Mouse (Mus musculus) E14TG2a.4 (cell line): ENCODE measurements around the gene Kmt2c.

ENCODE experiments used
- H3K27me3 ChIP-seq: 2 replicates; pipeline ENCODE4 v1.6.1; 2014; ENCODE audit warnings: low read length, control low read depth; ENCODE audit not compliant: insufficient read depth
- H3K36me3 ChIP-seq: 2 replicates; pipeline ENCODE4 v1.6.1; 2014; ENCODE audit warnings: low read length, control low read depth; ENCODE audit not compliant: insufficient read depth
- H3K4me1 ChIP-seq: replicated peaks from 2 replicates; pipeline ENCODE4 v1.6.1; 2014; ENCODE audit warnings: low read depth, low read length, control low read depth
- H3K4me3 ChIP-seq: replicated peaks from 2 replicates; pipeline ENCODE4 v1.5.1; 2014; ENCODE audit warnings: mild to moderate bottlenecking, low read length
- H3K9me3 ChIP-seq: 2 replicates; pipeline ENCODE4 v1.6.1; 2014; ENCODE audit warnings: low read length, control low read depth
- CTCF ChIP-seq: conservative IDR thresholded peaks from 2 replicates; pipeline ENCODE4 v1.5.1; 2014; ENCODE audit warnings: low read length
- NANOG ChIP-seq: IDR thresholded peaks from 2 replicates; pipeline ENCODE4 v1.6.1; 2014; ENCODE audit warnings: borderline replicate concordance, low read length, mixed read lengths
- POU5F1 ChIP-seq: IDR thresholded peaks from 2 replicates; pipeline ENCODE4 v1.6.1; 2014; ENCODE audit warnings: low read length, borderline replicate concordance

Gene Kmt2c

GRCm38 (mm10) chr5:25499423-25500398 lies 1.1 kb upstream of the Kmt2c start:
- Histone ChIP-seq H3K36me3 (no peaks in the 10 kb centered on the region), H3K9me3 (no peaks in the 10 kb centered on the region), H3K4me3 (peak overlapping the region; percentile 99), H3K4me1 (peaks cover 31% of the 10 kb centered on the region), H3K27me3 (peaks cover 9% of the 10 kb centered on the region)
- TF ChIP-seq CTCF, result no peak
- no peak for TF ChIP-seq NANOG
- TF ChIP-seq POU5F1, result no peak

- TF ChIP-seq POU5F1 (no peak), CTCF (no peak), NANOG (no peak)
- Histone ChIP-seq H3K36me3 (no peaks in the 10 kb centered on the region), H3K27me3 (peaks cover 9% of the 10 kb centered on the region), H3K9me3 (no peaks in the 10 kb centered on the region), H3K4me3 (peak overlapping the region; percentile 99), H3K4me1 (peaks cover 32% of the 10 kb centered on the region)
These were observed 339 bp upstream of the Kmt2c start for GRCm38 (mm10) chr5:25498821-25499422.

GRCm38 (mm10) chr5:25497720-25498345 lies 750 bp downstream of the Kmt2c start:
- no peaks in the 10 kb centered on the region for H3K9me3 ChIP-seq
- H3K36me3 ChIP-seq, result no peaks in the 10 kb centered on the region
- peaks cover 9% of the 10 kb centered on the region for H3K27me3 ChIP-seq
- no peak for TF ChIP-seq CTCF
- no peak for TF ChIP-seq POU5F1
- TF ChIP-seq NANOG, result peak; percentile 72; the same call in 1 of the 2 replicates
- H3K4me1 ChIP-seq, result peaks cover 32% of the 10 kb centered on the region
- peak overlapping the region; percentile 99 for H3K4me3 ChIP-seq

- TF ChIP-seq CTCF (no peak), POU5F1 (no peak), NANOG (no peak; the same call in 1 of the 2 replicates)
- Histone ChIP-seq H3K27me3 (peaks cover 9% of the 10 kb centered on the region), H3K4me3 (peak overlapping the region; percentile 99), H3K4me1 (peaks cover 32% of the 10 kb centered on the region), H3K9me3 (no peaks in the 10 kb centered on the region), H3K36me3 (no peaks in the 10 kb centered on the region)
These were observed 1.2 kb downstream of the Kmt2c start for GRCm38 (mm10) chr5:25497369-25497719.

DNA sequence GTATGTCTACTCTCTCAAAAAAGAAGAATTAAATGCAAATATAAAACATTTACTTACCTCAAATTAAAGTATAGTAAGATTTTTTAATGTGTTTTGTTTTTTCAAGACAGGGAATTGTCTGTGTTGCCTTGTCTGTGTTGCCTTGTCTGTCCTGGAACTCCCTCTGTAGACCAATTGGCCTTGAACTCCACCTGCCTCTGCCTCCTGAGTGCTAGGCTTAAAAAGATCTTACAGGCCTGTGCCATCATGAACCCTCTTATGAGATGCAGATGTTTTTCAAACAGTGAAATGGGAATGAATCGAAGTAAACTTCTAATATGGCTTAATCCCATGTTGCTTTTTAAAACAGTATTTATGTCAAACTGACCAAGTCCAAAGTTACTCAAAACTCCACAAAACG lies 1.9 kb downstream of the Kmt2c start:
- H3K36me3 ChIP-seq, result no peaks in the 10 kb centered on the region
- H3K9me3 ChIP-seq, result no peaks in the 10 kb centered on the region
- peaks cover 32% of the 10 kb centered on the region for H3K4me1 ChIP-seq
- H3K27me3 ChIP-seq, result peaks cover 9% of the 10 kb centered on the region
- peak overlapping the region; percentile 99 for H3K4me3 ChIP-seq
- no peak for TF ChIP-seq CTCF
- no peak for TF ChIP-seq NANOG
- no peak for TF ChIP-seq POU5F1

GRCm38 (mm10) chr5:25478863-25479262 lies 19.7 kb downstream of the Kmt2c start:
- Histone ChIP-seq H3K4me1 (peaks cover 7% of the 10 kb centered on the region), H3K27me3 (no peaks in the 10 kb centered on the region), H3K36me3 (no peaks in the 10 kb centered on the region), H3K9me3 (no peaks in the 10 kb centered on the region), H3K4me3 (no peak overlapping the region)
- TF ChIP-seq NANOG, result no peak
- TF ChIP-seq CTCF, result no peak
- TF ChIP-seq POU5F1, result no peak

DNA sequence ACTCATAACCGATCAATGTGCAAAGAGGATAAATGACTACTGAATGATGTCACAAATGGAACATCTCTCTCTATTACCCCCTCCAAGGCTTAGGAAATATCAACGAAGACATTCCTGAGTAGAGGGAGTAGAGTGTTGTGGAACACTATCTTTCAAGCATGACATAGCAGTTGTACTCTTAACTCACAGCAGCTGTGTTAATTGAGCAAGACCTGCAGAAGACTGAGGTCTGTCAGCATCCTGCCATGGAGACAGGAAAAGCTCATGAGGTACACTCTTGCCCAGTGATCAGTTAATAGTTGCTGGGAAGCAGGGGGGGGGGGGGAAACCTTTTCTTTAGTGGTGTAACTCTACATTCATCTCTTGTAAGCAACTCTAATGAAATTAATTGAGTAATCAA lies 22.8 kb downstream of the Kmt2c start:
- Histone ChIP-seq H3K27me3 (no peaks in the 10 kb centered on the region), H3K4me1 (peaks cover 21% of the 10 kb centered on the region), H3K4me3 (no peak overlapping the region), H3K9me3 (no peaks in the 10 kb centered on the region), H3K36me3 (no peaks in the 10 kb centered on the region)
- TF ChIP-seq POU5F1, result no peak
- TF ChIP-seq CTCF, result no peak
- no peak for TF ChIP-seq NANOG

DNA sequence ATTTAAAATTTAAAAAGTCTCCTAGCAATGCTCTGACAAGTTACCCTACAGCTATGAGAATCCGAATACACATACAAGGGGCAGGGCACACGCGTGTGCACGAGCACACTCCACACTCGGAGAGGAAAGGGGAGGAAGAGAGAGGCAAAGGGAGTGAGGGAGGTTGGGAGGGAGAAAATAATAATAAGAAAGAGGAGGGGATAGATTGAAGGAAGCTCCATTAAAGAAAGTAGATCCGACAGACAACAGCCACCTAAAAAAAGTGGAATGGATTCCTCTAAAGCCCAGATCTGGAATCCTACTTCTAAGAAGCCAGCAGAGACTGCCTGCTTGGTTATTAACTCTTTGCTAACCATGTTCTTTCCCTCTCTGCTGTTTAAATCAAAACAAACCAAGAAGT lies 26.5 kb downstream of the Kmt2c start:
- no peaks in the 10 kb centered on the region for H3K9me3 ChIP-seq
- H3K27me3 ChIP-seq, result no peaks in the 10 kb centered on the region
- peaks cover 17% of the 10 kb centered on the region for H3K4me1 ChIP-seq
- H3K4me3 ChIP-seq, result peak overlapping the region; percentile 59
- H3K36me3 ChIP-seq, result no peaks in the 10 kb centered on the region
- no peak for TF ChIP-seq CTCF
